In genomic region chr17:13705481-13705921, GRCm38 (mm10) we compare ENCODE assay signal across 10 mouse cellular contexts. TPM values are rescaled to one million over a fixed set of nuclear protein-coding genes. Genes with fewer than 3 reads are reported as not detected.
DNase-seq lines count a peak whose midpoint lies in the region; ATAC-seq and TF ChIP-seq lines count a peak whose summit lies in the region.
"Had no signal": no experiment of that assay in that cellular context is flagged by ENCODE, and none has a peak within 500 bp of the region (broad histone marks: within the 10 kb centered on the region; RNA-seq: fewer than 3 reads in every experiment).

No protein-coding gene starts in this region.

- 29% methylated on average over 4 of the region's 4 CpGs for WGBS in hindbrain, embryonic 10.5 days
- 19% methylated on average over 4 of the region's 4 CpGs for WGBS in hindbrain, embryonic 12.5 days
- WGBS in embryonic facial prominence, embryonic 10.5 days: 33% methylated on average over 4 of the region's 4 CpGs
- 35% methylated on average over 4 of the region's 4 CpGs for WGBS in kidney, postnatal 0 days

- no peak for TF ChIP-seq CTCF in Patski (IDR thresholded peaks at IDR 0.05)
- no peak for TF ChIP-seq CTCF in kidney, postnatal 0 days (IDR thresholded peaks at IDR 0.05; ENCODE audit: low read depth)

- 0 out of 2 replicates have a peak, but pooled peaks cover 2% of the 10 kb centered on the region for H3K9me3 ChIP-seq in hindbrain, embryonic 10.5 days
- no peaks in the 10 kb centered on the region for H3K9me3 ChIP-seq in hindbrain, embryonic 12.5 days (replicated peaks)
- no peaks in the 10 kb centered on the region for H3K9me3 ChIP-seq in embryonic facial prominence, embryonic 10.5 days
- no peaks in the 10 kb centered on the region for H3K9me3 ChIP-seq in kidney, postnatal 0 days (replicated peaks; ENCODE audit: low read length)

- no peak overlapping the region for H3K9ac ChIP-seq in hindbrain, embryonic 12.5 days
- no peak overlapping the region for H3K9ac ChIP-seq in kidney, postnatal 0 days (ENCODE audit: low read depth, low read length)

- H3K4me3 ChIP-seq in hindbrain, embryonic 10.5 days: no peak overlapping the region
- H3K4me3 ChIP-seq in hindbrain, embryonic 12.5 days: no peak overlapping the region
- no peak overlapping the region for H3K4me3 ChIP-seq in embryonic facial prominence, embryonic 10.5 days
- no peak overlapping the region for H3K4me3 ChIP-seq in kidney, postnatal 0 days (replicated peaks; ENCODE audit: low read depth, low read length)

- H3K36me3 ChIP-seq in hindbrain, embryonic 10.5 days: no peaks in the 10 kb centered on the region
- H3K36me3 ChIP-seq in hindbrain, embryonic 12.5 days: no peaks in the 10 kb centered on the region
- H3K36me3 ChIP-seq in embryonic facial prominence, embryonic 10.5 days (replicated peaks): no peaks in the 10 kb centered on the region
- no peaks in the 10 kb centered on the region for H3K36me3 ChIP-seq in kidney, postnatal 0 days (ENCODE audit: insufficient read depth, low read length)

- CTCF ChIA-PET in Patski (lab: Charles Lee): interaction anchor here (0.9 to 1.6 kb wide), 4 partner anchors 10 to 120 kb away, joined by 3 to 5 read pairs (median 3); no protein-coding TSS in a partner anchor

- DNase-seq in hindbrain, embryonic 10.5 days (ENCODE audit: low spot score): peak; percentile 45
- DNase-seq in Patski (ENCODE audit: low read depth, low spot score): no peak
- peak; percentile 25 for DNase-seq in embryonic facial prominence, embryonic 10.5 days (ENCODE audit: low spot score)
- no peak for DNase-seq in kidney, postnatal 0 days (ENCODE audit: low spot score)
- DNase-seq in gastrocnemius, adult 8-10 months (ENCODE audit: low spot score in 2 of 2): no peak
- DNase-seq in left cerebral cortex, adult 8-10 months (ENCODE audit: low spot score in 2 of 2): no peak
- DNase-seq in layer of hippocampus, adult 9-10 months (ENCODE audit: low spot score): no peak

- H3K4me1 ChIP-seq in hindbrain, embryonic 10.5 days (replicated peaks): peaks cover 31% of the 10 kb centered on the region
- H3K4me1 ChIP-seq in hindbrain, embryonic 12.5 days: peaks cover 21% of the 10 kb centered on the region
- H3K4me1 ChIP-seq in embryonic facial prominence, embryonic 10.5 days: peaks cover 26% of the 10 kb centered on the region
- peaks cover 13% of the 10 kb centered on the region for H3K4me1 ChIP-seq in kidney, postnatal 0 days (replicated peaks; ENCODE audit: insufficient read depth, low read length)

- H3K4me2 ChIP-seq in hindbrain, embryonic 12.5 days (replicated peaks): no peak overlapping the region
- H3K4me2 ChIP-seq in kidney, postnatal 0 days (ENCODE audit: low read length): no peak overlapping the region

- POLR2A ChIA-PET in Patski (lab: Charles Lee): interaction anchor here (0.6 kb wide), 1 partner anchor 19 kb away, joined by 3 read pairs; no protein-coding TSS in a partner anchor

- ATAC-seq in hindbrain, embryonic 12.5 days (ENCODE audit: low FRiP score): no peak
- peak; percentile 48 for ATAC-seq in Patski
- 0 out of 2 replicates have a peak, but pooled peaks have one; percentile 38 for ATAC-seq in kidney, postnatal 0 days (replicated peaks; ENCODE audit: low FRiP score, low read depth)

- in situ Hi-C loops in Patski (cut with MboI; ENCODE audit: low pct_unique_long_range_greater_than_20kb): no loop called here

- H3K27me3 ChIP-seq in hindbrain, embryonic 10.5 days (ENCODE audit: insufficient read depth, poor library complexity, severe bottlenecking): no peaks in the 10 kb centered on the region
- no peaks in the 10 kb centered on the region for H3K27me3 ChIP-seq in hindbrain, embryonic 12.5 days
- no peaks in the 10 kb centered on the region for H3K27me3 ChIP-seq in Patski
- H3K27me3 ChIP-seq in embryonic facial prominence, embryonic 10.5 days (replicated peaks; ENCODE audit: low read depth, poor library complexity, severe bottlenecking): 0 out of 2 replicates have a peak, but pooled peaks cover 8% of the 10 kb centered on the region
- H3K27me3 ChIP-seq in kidney, postnatal 0 days (ENCODE audit: insufficient read depth, low read length): no peaks in the 10 kb centered on the region

- peak overlapping the region; percentile 59; the same call in 1 of the 2 replicates for H3K27ac ChIP-seq in hindbrain, embryonic 10.5 days
- H3K27ac ChIP-seq in hindbrain, embryonic 12.5 days: no peak overlapping the region
- H3K27ac ChIP-seq in embryonic facial prominence, embryonic 10.5 days (replicated peaks): no peak overlapping the region
- no peak overlapping the region for H3K27ac ChIP-seq in kidney, postnatal 0 days
- H3K27ac ChIP-seq: macrophage had no signal

RNA-seq across cellular contexts. Expression of gene Afdn, which starts 54.8 kb away (rescaled TPM):
- polyA plus RNA-seq in hindbrain, embryonic 10.5 days (2016; fragmentation: Nextera tagmentation; extraction: Ambion mirVana): 71.0 and 72.2 TPM in 2 replicates
- 153 and 156 TPM in 2 replicates for polyA plus RNA-seq in hindbrain, embryonic 12.5 days (2016; fragmentation: Nextera tagmentation; extraction: Ambion mirVana)
- 167 TPM for polyA plus RNA-seq in Patski (2021)
- polyA plus RNA-seq in embryonic facial prominence, embryonic 10.5 days (2016; fragmentation: Nextera tagmentation; extraction: Ambion mirVana): 61.0 and 64.8 TPM in 2 replicates
- 96.4 and 102 TPM in 2 replicates for polyA plus RNA-seq in kidney, postnatal 0 days (2015; fragmentation: Nextera tagmentation; extraction: Ambion mirVana)
- total RNA-seq in gastrocnemius, adult 8-10 months (2022): 10 to 100 TPM; 20.0 to 46.7 (median 32.8) TPM
- total RNA-seq in left cerebral cortex, adult 8-10 months (2022): 100 to 1,000 TPM in 3 of 4 experiments, 10 to 100 TPM in 1; 99.9 to 115 (median 109) TPM

RNA-seq across cellular contexts. Expression of gene Tcte2, which starts 56.1 kb away (rescaled TPM):
- polyA plus RNA-seq in hindbrain, embryonic 10.5 days (2016; fragmentation: Nextera tagmentation; extraction: Ambion mirVana): 4.4 and 7.5 TPM in 2 replicates
- 13.9 and 17.2 TPM in 2 replicates for polyA plus RNA-seq in hindbrain, embryonic 12.5 days (2016; fragmentation: Nextera tagmentation; extraction: Ambion mirVana)
- 4.1 TPM for polyA plus RNA-seq in Patski (2021)
- polyA plus RNA-seq in embryonic facial prominence, embryonic 10.5 days (2016; fragmentation: Nextera tagmentation; extraction: Ambion mirVana): 2.8 and 3.3 TPM in 2 replicates
- polyA plus RNA-seq in kidney, postnatal 0 days (2015; fragmentation: Nextera tagmentation; extraction: Ambion mirVana): 3.3 and 4.1 TPM in 2 replicates
- 1 to 10 TPM; 1.0 to 2.3 (median 1.6) TPM for total RNA-seq in gastrocnemius, adult 8-10 months (2022)
- 10 to 100 TPM; 17.3 to 21.4 (median 19.7) TPM for total RNA-seq in left cerebral cortex, adult 8-10 months (2022)
- total RNA-seq: neutrophil, adult 5-6 weeks had no signal
- polyA plus RNA-seq: macrophage had no signal

Comparison
In these comparisons a context has a peak if more than half of its experiments do, and no peak if none do; other contexts are left out.
1. DNase-seq: peak in hindbrain, embryonic 10.5 days (single experiment) and embryonic facial prominence, embryonic 10.5 days (single experiment); none in Patski (single experiment), kidney, postnatal 0 days (single experiment), gastrocnemius, adult 8-10 months (0 of 2), left cerebral cortex, adult 8-10 months (0 of 2) and layer of hippocampus, adult 9-10 months (single experiment).